Mouse (Mus musculus): ENCODE measurements around the gene Adamts2.
A peak's percentile ranks its signal among the peaks of the same experiment; 100 is the strongest.

GRCm38 (mm10) chr11:50642583-50642982 is 40.7 kb downstream of the Adamts2 start:
- TF ChIP-seq CTCF (IDR thresholded peaks at IDR 0.05) (no peak), EP300 (IDR thresholded peaks at IDR 0.05) (peak; percentile 59; the same call in 1 of the 2 replicates)

Measured in lung, postnatal 0 days (tissue).